Mouse (Mus musculus): ENCODE data around the gene Ank. TPM values are rescaled to one million over a fixed set of nuclear protein-coding genes. Genes with fewer than 3 reads are reported as not detected.

Gene Ank
- polyA plus RNA-seq, 1 experiment from 2014 or later, result 13.2 TPM

DNA sequence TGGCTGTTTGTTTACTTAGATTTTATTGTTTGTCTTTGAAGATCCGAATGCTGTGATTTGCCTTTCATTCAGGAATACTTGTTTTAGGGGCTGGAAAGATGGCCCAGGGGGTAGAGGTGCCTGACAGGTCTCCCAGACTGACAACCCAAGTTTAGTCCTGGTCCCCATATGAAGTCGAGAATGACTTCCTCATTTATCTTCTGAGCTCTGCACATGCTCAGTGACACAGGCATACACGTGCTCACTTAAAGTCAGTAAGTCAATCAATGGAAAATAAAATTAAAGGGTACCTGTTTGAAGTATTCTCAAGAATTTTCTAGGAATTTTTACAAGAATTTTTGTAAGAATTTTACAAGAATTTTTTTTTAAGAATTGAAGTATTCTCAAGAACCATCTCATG, 66.6 kb downstream of the Ank start:
- Histone ChIP-seq H3K4me1 (replicated peaks) (peaks cover 10% of the 10 kb centered on the region; the same call in 1 of the 2 replicates), H3K4me2 (no peak overlapping the region), H3K36me3 (no peaks in the 10 kb centered on the region), H3K9ac (no peak overlapping the region), H3K27ac (no peak overlapping the region), H3K4me3 (no peak overlapping the region), H3K27me3 (no peaks in the 10 kb centered on the region), H3K9me3 (no peaks in the 10 kb centered on the region)
- WGBS, result 74% methylated on average over 3 of the region's 3 CpGs
- no peak for ATAC-seq (ENCODE audit: low FRiP score)

DNA sequence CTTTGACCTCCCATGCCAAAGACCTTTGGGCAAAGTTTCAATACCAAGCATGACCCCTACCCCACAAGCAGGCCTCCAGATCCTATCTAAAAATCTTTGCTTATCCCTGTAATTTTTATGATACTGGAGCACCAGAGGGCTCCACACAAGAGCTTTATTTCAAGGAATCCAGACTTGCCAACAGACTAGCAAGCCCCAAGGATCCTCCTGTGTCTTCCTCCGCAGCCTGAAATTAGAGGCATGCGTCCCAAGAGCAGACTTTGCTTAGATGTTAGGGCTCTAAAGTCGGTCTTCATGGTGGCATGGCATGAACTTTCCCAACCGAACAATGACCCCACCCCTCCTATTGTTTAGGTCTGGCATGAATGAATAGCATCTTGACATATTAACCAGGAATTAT, 69.2 kb downstream of the Ank start:
- Histone ChIP-seq H3K27ac (no peak overlapping the region), H3K36me3 (no peaks in the 10 kb centered on the region), H3K27me3 (no peaks in the 10 kb centered on the region), H3K9ac (no peak overlapping the region), H3K4me3 (no peak overlapping the region), H3K4me1 (replicated peaks) (peaks cover 20% of the 10 kb centered on the region; the same call in 1 of the 2 replicates), H3K9me3 (no peaks in the 10 kb centered on the region), H3K4me2 (no peak overlapping the region)
- 67% methylated on average over 4 of the region's 4 CpGs for whole genome bisulfite sequencing
- no peak for ATAC-seq (ENCODE audit: low FRiP score)

DNA sequence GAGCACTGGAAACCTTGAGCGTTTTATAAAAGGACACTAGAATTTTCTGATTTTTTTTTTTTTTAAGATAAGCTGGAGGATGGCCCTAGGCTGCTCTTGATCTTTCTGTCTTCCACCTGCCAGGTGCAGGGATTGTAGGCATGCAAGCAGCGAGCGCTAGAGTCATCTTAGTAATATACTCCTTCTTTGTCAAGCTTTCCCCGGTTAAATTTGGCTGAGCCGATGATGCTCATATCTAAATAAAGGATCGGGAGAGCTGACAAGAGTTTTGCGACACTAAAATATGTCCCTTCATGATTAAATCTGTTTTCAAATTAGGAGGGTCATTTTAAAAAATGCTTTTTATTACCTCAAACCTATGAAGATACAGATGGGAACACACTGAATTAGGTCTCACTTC, 69.7 kb downstream of the Ank start:
- no peaks in the 10 kb centered on the region for H3K9me3 ChIP-seq

DNA sequence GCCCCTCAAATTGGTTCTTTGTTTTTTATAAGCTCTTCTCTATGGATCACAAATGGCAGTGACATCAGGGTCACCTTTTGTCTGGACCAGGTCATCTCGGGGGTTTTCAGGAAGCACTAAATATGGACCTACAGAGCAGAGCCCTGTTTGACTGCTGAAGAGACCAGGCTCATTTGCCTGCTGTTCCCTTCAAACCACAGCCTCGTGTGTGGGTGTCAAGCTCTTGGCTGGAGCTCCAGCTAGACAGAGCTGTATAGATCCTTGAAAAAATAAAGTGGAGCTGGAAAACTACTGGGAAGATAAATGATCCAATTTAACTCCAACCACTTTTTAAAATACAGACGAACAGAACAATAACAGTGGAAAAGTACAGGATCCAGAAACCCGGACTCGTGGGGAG, 70.3 kb downstream of the Ank start:
- H3K4me2 ChIP-seq, result no peak overlapping the region
- H3K9me3 ChIP-seq, result no peaks in the 10 kb centered on the region
- no peak for ATAC-seq (ENCODE audit: low FRiP score)
- no peak overlapping the region for H3K4me3 ChIP-seq
- WGBS, result 56% methylated on average over 5 of the region's 5 CpGs
- peaks cover 27% of the 10 kb centered on the region; the same call in 1 of the 2 replicates for H3K4me1 ChIP-seq (replicated peaks)
- no peak overlapping the region for H3K9ac ChIP-seq
- H3K27me3 ChIP-seq, result no peaks in the 10 kb centered on the region
- H3K36me3 ChIP-seq, result no peaks in the 10 kb centered on the region
- no peak overlapping the region for H3K27ac ChIP-seq

More for the DNA sequence above, 69.7 kb downstream of the Ank start:
- Histone ChIP-seq H3K4me3 (no peak overlapping the region), H3K36me3 (no peaks in the 10 kb centered on the region), H3K9ac (no peak overlapping the region), H3K4me1 (replicated peaks) (peaks cover 25% of the 10 kb centered on the region; the same call in 1 of the 2 replicates), H3K27ac (no peak overlapping the region), H3K4me2 (no peak overlapping the region), H3K27me3 (no peaks in the 10 kb centered on the region)
- ATAC-seq (ENCODE audit: low FRiP score), result no peak
- 91% methylated on average over 7 of the region's 7 CpGs for WGBS

DNA sequence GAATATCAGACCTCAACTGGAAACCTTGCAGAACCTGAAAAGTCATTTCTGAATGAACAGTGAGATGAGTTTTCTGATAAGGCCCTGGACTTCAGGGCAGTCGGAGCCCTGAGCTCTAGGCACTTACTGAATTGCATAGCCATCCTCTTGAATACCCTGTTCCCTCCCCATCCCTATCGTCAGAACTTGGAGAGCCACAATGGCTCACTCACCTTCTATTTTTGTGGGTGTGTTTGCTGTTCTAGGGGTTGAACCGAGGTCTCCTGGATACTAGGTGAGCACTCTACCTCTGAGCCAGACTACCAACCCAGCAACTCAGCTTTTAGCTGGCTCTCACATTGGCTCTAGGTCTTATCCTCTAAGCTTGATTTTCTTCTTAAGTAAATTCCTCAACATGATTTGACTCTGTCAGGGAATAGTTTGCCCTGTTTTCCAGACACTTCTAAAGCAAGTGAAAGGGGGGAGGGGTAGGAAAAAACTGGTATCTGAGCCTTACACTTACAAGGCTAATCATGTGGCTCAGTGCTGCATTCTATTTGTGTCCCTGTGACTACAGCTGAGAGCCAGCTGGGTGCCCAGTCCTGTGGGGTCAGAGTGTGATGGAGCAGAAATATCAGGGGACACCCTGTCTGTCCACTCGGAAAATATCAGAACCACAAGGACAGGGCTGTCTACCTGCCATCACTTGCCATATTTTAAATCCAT, 71.2 kb downstream of the Ank start:
- ATAC-seq (ENCODE audit: low FRiP score), result no peak
- Histone ChIP-seq H3K4me1 (replicated peaks) (peaks cover 27% of the 10 kb centered on the region), H3K4me3 (no peak overlapping the region), H3K9me3 (no peaks in the 10 kb centered on the region), H3K9ac (no peak overlapping the region), H3K36me3 (no peaks in the 10 kb centered on the region), H3K27me3 (no peaks in the 10 kb centered on the region), H3K27ac (no peak overlapping the region), H3K4me2 (no peak overlapping the region)
- WGBS, result 73% methylated on average over 4 of the region's 4 CpGs

DNA sequence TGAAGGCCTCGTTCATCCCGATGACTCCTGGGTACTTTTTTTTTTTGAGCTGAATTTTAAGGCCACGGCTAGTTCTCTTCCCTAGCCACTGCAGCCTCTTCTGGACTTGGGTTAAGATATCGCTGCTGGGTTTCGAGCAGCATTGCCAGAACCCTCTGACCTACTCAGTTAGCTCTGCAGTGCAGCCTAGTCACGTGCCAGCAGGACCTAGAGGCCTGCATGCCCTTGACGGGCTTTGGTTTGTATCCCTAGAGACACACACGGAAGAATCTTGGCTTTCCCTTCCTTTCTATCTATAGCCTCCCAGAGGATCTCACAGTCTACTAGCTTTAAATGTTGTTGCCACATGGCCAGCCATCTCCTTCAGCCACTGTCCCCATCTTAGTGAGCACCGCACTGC, 73.3 kb downstream of the Ank start:
- H3K4me3 ChIP-seq, result no peak overlapping the region
- no peaks in the 10 kb centered on the region for H3K9me3 ChIP-seq
- no peak overlapping the region for H3K27ac ChIP-seq
- H3K4me2 ChIP-seq, result no peak overlapping the region
- no peak overlapping the region for H3K9ac ChIP-seq
- WGBS, result 85% methylated on average over 9 of the region's 9 CpGs
- no peaks in the 10 kb centered on the region for H3K27me3 ChIP-seq
- H3K4me1 ChIP-seq (replicated peaks), result peaks cover 27% of the 10 kb centered on the region
- no peak for ATAC-seq (ENCODE audit: low FRiP score)
- H3K36me3 ChIP-seq, result no peaks in the 10 kb centered on the region

DNA sequence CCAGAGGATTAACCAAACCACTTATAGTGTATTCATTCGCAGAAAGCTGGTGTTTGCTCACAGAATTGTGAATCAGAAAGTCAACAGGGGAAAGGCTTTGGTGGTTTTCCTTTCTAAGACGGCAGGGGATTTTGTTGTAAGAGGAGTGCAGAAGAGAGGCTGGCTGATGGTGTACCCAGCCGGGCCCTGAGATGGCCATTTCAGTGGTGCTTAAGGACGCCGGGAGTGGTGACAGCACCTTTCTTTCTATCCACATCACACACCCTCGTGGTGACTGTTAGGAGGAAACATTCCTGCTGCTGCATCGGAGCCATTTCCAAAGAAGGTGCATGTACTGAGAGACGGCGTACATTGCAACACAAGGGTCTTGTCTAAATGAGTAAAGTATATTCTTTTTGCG, 78.7 kb downstream of the Ank start:
- H3K4me3 ChIP-seq, result no peak overlapping the region
- H3K27me3 ChIP-seq, result no peaks in the 10 kb centered on the region
- 95% methylated on average over 10 of the region's 10 CpGs for WGBS
- peaks cover 4% of the 10 kb centered on the region; the same call in 1 of the 2 replicates for H3K36me3 ChIP-seq
- H3K4me1 ChIP-seq (replicated peaks), result peaks cover 33% of the 10 kb centered on the region
- no peaks in the 10 kb centered on the region for H3K9me3 ChIP-seq
- ATAC-seq (ENCODE audit: low FRiP score), result no peak
- no peak overlapping the region for H3K4me2 ChIP-seq
- H3K9ac ChIP-seq, result no peak overlapping the region
- no peak overlapping the region for H3K27ac ChIP-seq

DNA sequence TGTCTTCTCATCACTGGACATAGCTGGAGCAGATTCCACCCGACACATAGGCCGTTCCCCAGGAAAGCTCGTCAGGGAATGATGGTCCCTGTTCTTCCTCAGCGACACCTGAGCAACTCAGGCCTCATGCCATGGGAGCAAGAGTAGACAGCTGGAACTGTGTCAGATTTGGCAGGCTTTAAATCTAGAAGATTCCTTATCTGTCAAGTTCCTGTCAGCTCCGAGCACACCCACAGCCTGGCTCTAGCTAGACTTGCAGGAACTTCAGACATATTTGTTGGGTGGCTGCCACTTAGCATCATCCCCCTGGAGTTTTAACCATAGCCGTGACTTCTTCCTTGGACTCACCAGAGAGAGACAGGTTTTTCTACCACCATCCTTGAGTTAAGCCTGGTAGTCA, 81.6 kb downstream of the Ank start:
- no peak for ATAC-seq (ENCODE audit: low FRiP score)

DNA sequence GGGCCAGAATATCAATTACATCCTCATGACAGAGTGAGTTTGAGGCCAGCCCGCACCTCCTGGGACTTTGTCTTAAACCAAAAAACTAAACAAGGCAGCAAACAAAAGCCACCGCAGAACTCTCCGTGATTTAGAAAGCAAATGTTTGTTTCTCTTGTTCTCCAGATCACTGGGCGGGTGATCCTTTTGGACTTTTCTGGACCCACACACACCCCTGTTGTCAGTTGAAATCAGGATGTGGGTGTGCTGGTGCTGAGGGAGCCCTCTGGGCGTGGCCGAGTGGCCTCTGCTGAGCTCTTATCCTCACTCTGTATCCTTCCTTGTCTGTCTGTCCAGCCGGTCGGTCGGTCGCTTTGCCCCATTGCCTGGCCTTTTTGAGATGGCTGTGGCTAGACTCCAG, 82.6 kb downstream of the Ank start:
- no peak for ATAC-seq (ENCODE audit: low FRiP score)
- no peak overlapping the region for H3K4me2 ChIP-seq
- H3K9me3 ChIP-seq, result no peaks in the 10 kb centered on the region
- no peak overlapping the region for H3K4me3 ChIP-seq
- peaks cover 4% of the 10 kb centered on the region; the same call in 1 of the 2 replicates for H3K36me3 ChIP-seq
- H3K27me3 ChIP-seq, result no peaks in the 10 kb centered on the region
- no peak overlapping the region for H3K27ac ChIP-seq
- no peak overlapping the region for H3K9ac ChIP-seq
- H3K4me1 ChIP-seq (replicated peaks), result peaks cover 32% of the 10 kb centered on the region
- WGBS, result 83% methylated on average over 10 of the region's 10 CpGs

More for the DNA sequence above, 81.6 kb downstream of the Ank start:
- Histone ChIP-seq H3K9ac (no peak overlapping the region), H3K4me1 (replicated peaks) (peaks cover 32% of the 10 kb centered on the region), H3K9me3 (no peaks in the 10 kb centered on the region), H3K36me3 (peaks cover 4% of the 10 kb centered on the region; the same call in 1 of the 2 replicates), H3K4me2 (no peak overlapping the region), H3K27ac (no peak overlapping the region), H3K27me3 (no peaks in the 10 kb centered on the region), H3K4me3 (no peak overlapping the region)
- 92% methylated on average over 6 of the region's 6 CpGs for WGBS

DNA sequence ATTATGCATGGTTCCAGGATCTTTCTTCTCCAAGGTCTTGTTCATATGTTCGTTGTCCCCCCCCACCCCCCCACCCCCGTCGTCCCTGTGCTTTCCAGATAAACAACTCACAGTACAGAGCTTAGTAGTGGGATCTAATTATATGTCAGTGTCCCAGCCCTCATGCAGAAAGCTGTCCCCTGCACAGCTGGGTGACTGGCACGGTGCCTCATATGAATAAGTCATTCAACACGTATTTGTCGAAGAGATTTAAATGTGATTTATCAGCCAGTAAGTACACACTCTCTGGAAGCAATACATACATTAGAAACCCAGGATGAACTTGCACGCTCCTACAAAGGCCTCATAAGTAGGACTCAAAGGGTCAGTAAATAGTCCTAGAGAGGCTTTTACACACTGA, 83.4 kb downstream of the Ank start:
- WGBS, result 53% methylated on average over 7 of the region's 7 CpGs
- Histone ChIP-seq H3K27me3 (no peaks in the 10 kb centered on the region), H3K36me3 (peaks cover 11% of the 10 kb centered on the region; the same call in 1 of the 2 replicates), H3K4me2 (no peak overlapping the region), H3K4me3 (no peak overlapping the region), H3K9me3 (no peaks in the 10 kb centered on the region), H3K4me1 (replicated peaks) (peaks cover 32% of the 10 kb centered on the region), H3K9ac (no peak overlapping the region), H3K27ac (no peak overlapping the region)
- ATAC-seq (ENCODE audit: low FRiP score), result no peak

DNA sequence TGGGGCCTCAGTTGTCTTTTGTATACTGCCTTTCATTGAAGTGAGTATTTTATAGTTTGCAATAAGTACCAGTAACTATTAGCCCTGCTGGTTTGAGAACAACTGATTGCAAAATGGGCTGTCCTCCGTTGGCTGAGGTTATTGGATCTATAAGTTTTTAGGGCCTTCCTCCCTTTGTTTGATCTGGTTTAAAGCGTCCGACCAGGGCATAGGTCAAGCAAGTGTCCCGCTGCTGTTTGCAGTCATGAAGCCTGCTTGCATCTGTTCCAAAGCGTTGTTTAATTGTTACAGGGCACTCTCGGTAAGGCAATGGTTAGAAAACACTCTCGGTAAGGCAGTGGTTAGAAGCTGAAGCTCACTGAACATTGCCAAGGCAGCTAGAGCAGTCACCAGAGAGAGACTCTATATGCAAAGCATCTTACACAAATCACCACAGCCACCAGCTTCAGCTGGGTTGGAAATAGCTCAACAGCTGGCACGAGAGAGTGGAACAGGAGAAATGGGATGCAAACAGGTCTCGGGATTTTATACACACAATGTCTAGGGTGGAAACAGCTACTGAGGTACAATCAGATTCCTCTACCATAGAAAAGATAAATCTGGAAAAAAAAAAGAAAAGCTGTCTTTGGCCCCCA, 84.0 kb downstream of the Ank start:
- Histone ChIP-seq H3K4me2 (no peak overlapping the region), H3K27ac (no peak overlapping the region), H3K27me3 (no peaks in the 10 kb centered on the region), H3K9me3 (no peaks in the 10 kb centered on the region), H3K9ac (no peak overlapping the region), H3K4me1 (replicated peaks) (peaks cover 32% of the 10 kb centered on the region), H3K4me3 (no peak overlapping the region), H3K36me3 (peaks cover 12% of the 10 kb centered on the region; the same call in 1 of the 2 replicates)
- no peak for ATAC-seq (ENCODE audit: low FRiP score)
- 56% methylated on average over 9 of the region's 9 CpGs for WGBS

DNA sequence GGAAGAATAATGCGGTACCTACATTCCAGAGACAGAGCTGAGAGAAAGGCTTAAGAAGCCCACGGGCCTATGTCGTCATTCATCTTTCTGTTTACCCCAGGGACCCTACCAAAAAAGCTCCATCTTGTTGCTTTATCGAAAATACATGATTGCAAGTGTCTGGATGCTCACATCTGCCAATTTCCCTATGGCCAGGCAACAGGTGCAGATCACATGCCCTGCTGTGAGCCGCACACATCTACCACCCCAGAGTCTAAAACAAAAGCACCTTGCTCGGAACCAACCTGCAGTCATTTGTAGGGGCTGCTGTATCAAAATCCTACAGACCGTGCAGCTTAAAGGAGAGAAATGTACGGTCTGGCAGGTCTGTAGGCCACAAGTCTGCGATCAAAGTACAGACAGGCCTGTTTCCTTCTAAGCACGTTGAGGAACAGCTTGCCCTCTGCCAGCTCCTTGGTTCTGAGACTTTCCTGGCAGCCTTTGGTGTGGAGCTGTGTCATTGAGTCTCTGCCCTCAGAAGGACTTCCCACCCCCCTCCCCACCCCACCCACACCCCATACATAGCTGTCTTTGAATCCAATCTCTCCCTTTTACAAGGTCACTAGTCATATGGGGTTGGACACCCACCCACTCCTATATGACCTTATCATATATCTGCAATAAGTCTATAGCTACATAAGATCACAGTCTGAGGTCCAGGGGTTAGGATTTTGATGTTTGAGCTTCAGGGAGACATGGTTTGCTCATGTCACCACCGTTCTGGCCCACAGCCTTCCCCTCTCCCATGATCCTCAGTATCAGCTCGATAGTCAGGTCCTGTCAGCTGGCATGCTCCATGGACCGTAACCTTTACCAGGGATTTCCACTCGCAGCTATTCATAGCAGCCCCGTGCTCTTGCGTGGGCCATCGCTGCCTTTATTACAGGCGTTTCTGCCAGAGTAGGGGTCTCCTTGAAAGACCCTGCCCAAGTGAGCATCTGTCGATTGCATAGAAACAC, 84.9 kb downstream of the Ank start:
- H3K4me1 ChIP-seq (replicated peaks), result peaks cover 32% of the 10 kb centered on the region
- no peaks in the 10 kb centered on the region for H3K27me3 ChIP-seq
- H3K9me3 ChIP-seq, result no peaks in the 10 kb centered on the region
- no peak overlapping the region for H3K27ac ChIP-seq
- no peak for ATAC-seq (ENCODE audit: low FRiP score)
- H3K4me3 ChIP-seq, result no peak overlapping the region
- H3K36me3 ChIP-seq, result peaks cover 15% of the 10 kb centered on the region; the same call in 1 of the 2 replicates
- WGBS, result 86% methylated on average over 19 of the region's 19 CpGs
- H3K4me2 ChIP-seq, result no peak overlapping the region
- no peak overlapping the region for H3K9ac ChIP-seq

Measured in hindbrain, embryonic 13.5 days (tissue).